Mouse (Mus musculus) Muller cell, postnatal 12 days (primary cell): ENCODE measurements around the gene Nudt8.
"Not testable (repeated sequence)": the region's sequence is repeated elsewhere in the genome, so short reads cannot be mapped to it uniquely, and the experiment has no call there.

ENCODE experiments used
- DNase-seq: peaks from one replicate; pipeline ENCODE4 v3.0.0-alpha.2; 2015; ENCODE audit errors: inconsistent ontology term

The Nudt8 gene

DNA sequence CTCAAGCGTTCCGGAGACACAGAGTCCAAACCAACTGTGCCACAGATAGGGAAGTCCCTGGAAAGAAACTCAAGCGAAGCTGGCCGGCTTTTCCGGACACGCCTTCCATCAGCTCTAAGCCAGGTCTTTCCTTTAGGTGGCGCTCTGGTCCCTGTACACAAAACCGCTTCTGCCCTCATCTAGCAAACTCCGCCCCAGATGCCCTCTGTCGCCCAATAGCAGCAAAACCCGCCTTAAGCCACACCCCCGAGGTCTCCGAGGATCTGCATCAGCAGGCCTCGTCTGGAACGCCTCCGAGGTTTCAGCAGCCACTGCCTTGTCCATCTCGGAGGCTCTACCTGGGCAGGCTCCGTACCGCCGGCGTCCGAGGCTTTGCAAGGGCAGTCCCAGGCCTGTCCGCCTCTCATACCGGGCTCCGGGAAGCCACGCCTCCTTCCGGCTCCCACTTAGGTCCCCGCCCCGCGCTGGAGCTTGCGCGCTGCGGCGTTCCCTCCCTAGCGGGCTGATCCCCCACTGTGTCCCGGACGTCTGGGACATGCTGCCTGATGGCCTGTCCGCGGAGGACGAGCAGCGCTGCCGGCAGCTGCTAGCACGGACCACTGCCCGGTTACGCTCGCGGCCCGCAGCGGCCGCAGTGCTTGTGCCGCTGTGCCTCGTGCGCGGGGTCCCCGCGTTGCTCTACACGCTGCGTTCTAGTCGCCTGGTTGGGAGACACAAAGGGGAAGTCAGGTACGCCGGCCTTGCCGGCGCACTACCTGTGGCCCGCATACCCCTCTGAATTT is at the start of gene Nudt8, which contains the start of gene Gm49405:
Gene Nudt8, plus strand, starts transcription at position 462 of the 782 bp plus-strand sequence.
Gene Gm49405, plus strand, starts transcription at position 508 of the 782 bp plus-strand sequence.
- DNase-seq: peak; percentile 97

DNA sequence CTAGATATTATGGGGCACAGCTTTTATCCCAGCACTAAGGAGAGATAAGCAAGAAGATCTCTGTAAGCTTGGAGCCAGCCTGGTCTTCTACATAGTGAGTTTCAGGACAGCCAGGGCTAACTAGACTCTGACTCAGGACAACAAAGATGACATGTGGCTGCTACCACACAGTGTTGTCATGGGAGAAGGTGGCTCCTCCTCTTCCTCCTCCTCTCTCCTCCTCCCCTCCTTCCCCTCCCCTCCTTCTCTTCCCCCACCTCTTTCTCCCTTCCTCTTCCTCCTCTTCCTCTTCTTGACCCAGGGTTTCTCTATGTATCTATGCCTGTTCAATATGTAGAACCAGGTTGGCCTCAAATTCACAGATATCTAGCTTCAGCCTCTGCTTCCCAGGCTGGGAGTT is 48.9 kb upstream of the Nudt8 start:
- DNase-seq: no peak

DNA sequence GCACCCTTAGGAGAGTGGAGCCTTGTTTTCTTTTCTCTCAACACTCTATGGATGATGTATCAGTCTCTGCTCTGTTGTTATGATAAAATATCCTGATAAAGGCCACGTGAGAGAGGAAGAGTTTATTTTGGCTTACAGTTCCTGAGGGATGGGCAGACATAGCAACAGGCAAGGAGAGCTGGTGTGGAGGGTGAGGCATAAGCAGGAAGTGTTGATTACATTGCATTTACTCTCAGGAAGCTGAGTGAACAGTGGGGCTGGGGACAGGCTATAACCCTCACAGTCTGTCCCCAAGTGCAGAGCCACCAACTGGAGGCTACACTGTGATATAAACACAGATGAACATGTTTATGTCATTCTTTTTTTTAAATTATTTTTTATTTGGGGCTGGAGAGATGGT is 48.3 kb upstream of the Nudt8 start:
- no peak for DNase-seq

DNA sequence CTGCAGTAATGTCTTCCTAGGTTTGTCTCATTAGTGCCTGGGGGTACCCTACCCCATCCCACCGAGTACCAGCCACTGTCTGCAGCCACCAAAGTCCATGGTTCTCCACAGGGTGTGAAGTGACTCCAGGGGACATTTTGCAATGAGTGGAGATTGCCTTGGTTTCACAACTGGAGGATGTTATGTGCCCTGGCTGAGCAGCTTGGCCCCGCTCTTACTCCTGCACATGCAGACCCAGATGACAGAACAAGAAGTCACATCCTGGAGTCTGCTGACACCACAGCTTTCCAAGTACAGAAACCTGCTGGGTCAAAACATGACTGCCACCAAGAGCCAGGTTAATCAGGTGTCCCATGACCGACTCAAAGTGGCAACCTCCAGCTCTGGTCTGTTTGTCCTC is 45.3 kb upstream of the Nudt8 start:
- no peak for DNase-seq

DNA sequence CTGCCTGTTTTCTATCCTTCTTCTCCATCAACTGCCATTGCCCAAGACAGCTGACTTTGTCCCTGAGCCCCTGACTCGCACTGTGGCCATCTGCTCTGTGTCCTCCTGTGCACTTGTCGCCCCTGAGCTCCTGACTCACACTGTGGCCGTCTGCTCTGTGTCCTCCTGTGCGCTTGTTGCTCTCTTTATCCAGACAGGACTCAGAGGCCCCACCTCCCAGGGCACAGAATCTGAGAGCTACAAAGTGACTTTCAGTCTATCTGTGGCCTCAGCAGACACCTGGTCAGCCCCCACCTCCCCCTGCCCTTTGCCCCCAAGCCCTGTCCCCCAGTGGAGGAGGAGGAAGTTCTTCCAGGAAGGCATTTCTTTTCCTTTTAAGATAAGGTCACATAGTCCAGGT is 44.6 kb upstream of the Nudt8 start:
- no peak for DNase-seq

DNA sequence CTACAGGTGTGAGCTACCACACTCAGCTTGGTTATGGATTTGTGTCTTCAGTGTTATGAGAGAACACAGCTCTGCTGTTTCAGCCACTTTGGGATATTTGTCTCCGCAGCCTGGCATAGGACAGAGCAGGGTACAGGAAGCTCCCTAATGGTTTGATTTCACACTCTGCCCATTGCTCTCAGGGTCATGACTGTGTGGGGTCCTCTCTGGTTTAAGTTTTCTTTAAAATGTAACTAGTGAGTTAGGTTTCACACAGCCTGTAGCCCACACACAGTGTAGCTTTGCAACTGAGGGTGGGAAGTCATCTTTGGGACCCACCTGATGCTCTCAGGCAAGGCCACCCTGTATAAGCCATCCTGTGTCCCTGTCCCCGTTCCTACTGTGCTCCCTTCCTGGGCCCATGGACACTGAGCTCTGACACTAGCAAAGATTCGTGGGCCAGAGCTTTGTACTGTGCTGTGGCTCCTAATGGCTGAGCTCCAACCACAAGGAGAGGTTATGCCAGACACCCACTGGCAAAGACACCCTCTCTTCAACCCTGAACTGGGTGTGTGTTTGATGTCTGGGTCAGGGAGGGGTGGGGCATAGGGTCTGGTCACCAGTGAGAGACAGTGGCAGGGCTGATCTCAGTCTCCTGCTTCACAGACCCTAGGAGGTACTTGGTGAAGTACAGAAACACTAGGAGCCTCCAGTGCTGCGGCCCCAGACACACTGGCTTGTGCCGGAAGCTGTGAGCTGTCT is 42.9 kb upstream of the Nudt8 start:
- DNase-seq: not testable (repeated sequence)

DNA sequence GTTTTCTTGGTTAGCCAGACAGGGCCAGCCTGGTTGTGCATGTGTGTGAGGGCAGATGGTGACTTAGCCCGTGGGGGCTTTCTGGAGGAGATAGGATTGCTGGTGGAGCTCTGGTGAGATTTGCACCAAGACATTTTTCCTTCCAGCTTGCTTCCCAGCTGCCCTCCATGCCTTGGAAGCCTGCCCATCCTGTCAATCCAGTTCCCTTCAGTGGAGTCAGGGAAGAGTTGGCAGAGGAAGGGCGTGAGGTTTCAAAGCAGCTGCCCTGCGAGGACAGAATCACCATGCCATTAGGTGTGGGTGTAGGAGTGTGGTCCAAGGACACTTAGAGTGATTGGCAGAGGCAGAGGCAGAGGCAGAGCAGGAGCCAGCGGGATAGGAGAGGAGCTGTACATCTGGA is 41.9 kb upstream of the Nudt8 start, which contains the start of gene Aldh3b3:
Gene Aldh3b3, plus strand, starts transcription at position 176 of the 400 bp plus-strand sequence.
- no peak for DNase-seq

DNA sequence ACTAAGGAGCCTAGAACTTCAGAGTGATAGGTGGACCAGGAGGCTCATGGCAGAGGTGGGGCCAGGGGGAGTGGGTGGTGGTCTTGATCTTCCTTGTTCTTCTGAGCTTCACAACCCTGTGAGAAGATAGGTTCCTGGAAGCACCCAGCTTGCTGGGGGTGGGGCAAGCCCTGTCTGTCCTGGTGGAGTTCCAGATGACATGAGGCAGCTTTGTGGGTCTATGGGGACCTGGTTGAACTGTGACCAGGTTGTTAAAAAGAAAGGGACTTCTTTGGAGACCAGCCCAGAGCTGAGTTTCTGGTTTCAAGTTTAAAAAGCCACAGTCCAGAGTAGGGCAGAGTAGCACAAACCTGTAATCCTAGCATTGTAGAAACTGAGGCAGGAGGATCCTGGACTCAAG is 41.4 kb upstream of the Nudt8 start:
- no peak for DNase-seq

DNA sequence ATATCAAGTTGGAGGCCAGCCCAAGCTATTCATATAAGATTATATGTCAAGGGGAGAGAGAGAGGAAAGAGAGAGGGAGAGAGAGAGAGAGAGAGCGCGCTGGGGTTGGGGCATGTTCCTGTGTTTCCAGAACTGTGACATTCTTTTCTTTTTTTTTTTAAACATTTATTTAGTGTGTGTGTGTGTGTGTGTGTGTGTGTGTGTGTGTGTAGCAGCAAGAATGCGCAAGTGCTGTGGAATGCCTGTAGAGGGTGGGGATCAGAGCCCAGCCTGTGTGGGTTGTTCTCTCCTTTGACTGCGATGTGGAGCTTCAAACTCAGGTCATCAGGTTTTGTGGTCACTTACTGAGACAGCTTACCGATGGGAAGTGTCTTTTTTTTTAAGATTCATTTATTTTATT is 40.2 kb upstream of the Nudt8 start:
- no peak for DNase-seq

DNA sequence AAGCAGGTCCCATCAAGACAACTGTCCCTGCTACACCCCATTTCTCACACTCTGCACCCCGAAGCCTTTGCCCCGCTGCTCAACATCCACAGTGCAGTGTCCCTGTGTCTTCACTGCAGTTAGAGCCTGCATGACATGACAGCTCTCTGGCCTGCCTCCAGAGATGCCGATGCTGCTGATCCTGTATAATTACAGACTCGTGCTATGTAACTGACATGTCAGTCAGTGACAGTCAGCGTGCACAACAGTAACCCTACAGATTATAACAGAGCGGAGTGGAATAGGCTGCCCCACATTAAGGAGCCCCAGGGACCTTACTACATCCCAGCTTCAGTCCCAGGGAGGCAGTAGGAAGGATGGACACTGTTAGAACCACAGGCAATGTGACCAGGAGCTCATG is 38.6 kb upstream of the Nudt8 start:
- DNase-seq: not testable (repeated sequence)

DNA sequence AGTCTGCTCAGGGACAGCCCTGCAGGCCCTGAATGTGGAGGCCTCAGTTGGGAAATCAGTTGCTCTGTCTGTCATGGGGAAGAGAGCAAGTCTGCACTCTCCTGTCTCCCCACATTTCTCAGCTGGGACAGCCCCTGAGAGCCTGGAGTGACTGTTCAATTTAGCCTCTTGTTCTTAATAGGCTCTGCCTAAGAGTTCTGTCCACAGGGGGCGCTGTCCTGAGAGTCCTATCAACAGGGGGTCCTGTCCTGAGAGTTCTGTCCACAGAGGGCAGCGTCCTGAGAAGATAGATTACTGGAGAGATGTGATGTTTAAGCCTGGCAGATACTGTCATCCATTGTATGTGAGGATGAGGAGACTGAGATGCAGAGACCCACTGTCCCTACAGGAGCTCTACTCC is 37.9 kb upstream of the Nudt8 start:
- no peak for DNase-seq

DNA sequence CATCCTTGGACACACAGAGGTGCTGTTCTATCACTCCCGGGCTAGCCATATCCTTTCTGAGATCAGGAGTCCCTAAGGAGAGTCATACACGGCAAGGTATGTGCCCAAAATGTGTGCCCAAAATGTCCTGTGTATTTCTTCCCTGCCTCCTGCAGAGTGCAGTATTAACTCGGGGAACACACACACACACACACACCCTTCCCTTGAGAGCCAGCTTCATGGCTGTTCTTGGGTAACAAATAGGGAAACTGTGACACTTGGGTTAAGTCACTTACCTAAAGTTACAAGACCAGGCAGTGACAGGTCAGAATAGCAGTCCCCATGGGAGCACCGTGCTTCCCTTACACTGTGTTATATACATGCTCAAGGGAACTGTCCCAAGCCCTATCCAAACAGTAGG is 36.4 kb upstream of the Nudt8 start:
- no peak for DNase-seq

DNA sequence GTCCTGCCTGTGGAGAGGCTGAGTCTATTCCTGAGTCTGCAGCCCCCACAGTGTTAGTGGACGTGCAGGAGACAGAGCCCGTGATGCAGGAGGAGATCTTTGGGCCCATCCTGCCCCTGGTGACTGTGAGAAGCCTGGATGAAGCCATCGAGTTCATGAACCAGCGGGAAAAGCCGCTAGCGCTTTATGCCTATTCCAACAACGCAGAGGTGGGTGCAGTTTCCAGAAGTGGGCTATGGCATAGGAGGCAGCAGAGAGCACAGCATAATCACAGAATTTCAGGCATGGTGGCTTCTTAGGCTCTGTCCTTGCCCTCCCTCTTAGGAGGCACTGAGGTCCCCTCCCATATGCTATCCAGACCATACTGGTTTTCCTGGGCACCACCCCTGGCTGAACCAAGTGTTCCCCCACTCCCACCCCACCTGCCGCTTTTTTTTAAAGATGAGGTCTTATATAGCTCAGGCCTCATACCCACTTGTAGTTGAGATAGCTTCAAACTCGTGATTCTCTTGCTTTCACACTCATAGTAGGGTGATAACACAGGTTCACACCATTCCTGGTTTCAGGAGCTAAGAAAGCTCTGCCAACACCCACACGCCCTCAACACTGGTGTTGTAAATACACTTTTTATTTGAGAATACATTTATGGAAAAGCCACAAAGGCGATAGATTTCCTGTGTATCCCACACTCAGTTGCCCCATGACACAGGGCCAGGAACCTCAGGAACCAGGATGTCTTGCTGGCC is 33.9 kb upstream of the Nudt8 start:
- no peak for DNase-seq

DNA sequence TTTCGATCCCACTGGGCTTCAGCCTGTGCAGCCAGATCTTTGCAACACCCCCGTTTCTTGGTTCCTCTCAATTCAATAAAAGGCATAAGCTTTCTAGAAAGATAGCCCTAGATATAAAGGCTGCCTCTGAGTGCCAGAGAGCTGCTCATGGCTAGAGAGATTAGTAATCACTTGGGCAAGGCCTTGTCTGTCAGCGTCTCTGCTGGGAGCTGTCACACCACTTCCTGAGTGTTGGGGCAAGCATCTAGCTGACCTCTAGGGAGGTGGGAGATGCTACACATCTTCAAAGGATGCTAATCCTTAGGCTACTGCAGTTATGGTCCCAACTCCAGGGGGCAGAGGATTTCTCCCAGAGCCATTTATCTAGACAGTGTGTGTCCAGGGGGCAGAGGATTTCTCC is 33.1 kb upstream of the Nudt8 start:
- DNase-seq: no peak

DNA sequence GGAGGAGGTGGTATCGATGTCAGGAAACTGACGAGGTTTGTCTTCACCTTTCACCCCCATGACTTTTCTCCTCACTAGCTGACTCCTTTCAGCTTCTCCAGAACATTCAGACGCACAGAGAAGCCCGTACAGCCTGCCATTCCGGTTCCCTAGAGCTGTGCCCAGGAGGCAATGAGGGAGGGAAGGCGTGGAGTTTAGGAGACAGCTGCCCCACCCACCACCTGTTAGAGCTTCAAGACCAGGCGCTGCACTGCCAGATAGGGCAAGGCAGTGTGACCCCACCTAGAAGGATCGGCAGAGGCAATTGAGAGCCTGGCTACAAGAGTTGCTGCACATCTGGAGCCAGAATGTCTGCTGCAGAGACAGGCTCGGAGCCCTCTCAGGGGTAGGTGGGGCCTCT is 28.2 kb upstream of the Nudt8 start, which contains the start of gene Aldh3b2:
Gene Aldh3b2, plus strand, starts transcription at position 100 of the 400 bp plus-strand sequence.
- DNase-seq: no peak

DNA sequence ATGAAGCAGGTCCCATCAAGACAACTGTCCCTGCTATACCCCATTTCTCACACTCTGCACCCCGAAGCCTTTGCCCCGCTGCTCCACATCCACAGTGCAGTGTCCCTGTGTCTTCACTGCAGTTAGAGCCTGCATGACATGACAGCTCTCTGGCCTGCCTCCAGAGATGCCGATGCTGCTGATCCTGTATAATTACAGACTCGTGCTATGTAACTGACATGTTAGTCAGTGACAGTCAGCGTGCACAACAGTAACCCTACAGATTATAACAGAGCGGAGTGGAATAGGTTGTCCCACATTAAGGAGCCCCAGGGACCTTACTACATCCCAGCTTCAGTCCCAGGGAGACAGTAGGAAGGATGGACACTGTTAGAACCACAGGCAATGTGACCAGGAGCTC is 25.8 kb upstream of the Nudt8 start:
- not testable (repeated sequence) for DNase-seq

DNA sequence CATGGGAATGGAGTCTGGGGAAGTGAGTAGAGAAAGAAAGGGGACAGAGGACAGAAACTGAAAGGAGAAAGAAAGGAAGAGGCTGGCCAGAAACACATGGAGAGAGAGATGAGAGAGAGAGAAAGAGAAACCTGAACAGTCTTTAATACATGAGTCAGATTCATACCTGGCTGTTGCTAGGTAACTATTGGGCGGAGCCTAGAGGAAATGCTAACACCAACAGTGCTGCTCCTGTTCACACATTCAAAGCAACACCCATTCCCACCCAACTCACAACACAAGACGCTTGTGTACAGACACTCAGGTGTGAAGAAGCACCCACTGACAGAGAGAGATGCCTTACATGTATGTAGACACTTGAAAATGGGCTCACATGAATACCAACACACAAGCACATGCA is 24.5 kb upstream of the Nudt8 start:
- DNase-seq: no peak

DNA sequence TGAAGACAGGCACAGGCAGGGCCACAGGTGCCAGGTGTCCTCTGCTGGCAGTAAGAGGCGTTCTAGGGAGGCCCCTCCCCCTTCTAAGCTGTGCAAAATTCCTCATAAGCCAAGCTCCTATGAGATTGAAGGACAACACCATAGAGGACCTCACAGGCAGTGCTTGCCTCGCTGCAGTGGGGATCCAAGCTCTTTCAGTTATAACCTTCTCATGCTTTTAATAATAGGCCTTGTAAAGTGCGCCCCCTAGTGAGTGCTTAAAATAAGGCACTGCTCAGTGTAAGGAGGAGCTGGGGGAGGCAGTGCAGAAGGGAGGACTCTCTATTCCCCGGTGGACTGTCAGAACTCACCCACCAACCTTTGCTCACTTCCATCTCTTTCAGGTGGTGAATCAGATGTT is 20.1 kb upstream of the Nudt8 start:
- DNase-seq: peak; percentile 59

DNA sequence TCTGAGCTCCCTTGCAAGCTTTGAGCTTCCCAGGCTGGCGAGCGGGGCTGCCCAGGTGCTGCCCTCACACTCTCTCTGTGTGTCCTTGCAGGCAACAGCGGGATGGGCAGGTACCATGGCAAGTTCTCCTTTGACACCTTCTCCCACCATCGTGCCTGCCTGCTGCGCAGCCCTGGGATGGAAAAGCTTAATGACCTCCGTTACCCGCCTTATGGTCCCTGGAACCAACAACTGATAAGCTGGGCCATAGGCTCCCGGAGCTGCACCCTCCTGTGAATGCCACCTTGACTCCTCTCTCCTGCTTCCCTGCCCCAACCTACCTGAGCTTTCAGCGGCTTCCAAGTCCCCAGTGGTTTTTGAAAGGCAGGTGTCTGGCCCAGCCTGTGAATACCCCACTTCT is 19.5 kb upstream of the Nudt8 start:
- DNase-seq: no peak

DNA sequence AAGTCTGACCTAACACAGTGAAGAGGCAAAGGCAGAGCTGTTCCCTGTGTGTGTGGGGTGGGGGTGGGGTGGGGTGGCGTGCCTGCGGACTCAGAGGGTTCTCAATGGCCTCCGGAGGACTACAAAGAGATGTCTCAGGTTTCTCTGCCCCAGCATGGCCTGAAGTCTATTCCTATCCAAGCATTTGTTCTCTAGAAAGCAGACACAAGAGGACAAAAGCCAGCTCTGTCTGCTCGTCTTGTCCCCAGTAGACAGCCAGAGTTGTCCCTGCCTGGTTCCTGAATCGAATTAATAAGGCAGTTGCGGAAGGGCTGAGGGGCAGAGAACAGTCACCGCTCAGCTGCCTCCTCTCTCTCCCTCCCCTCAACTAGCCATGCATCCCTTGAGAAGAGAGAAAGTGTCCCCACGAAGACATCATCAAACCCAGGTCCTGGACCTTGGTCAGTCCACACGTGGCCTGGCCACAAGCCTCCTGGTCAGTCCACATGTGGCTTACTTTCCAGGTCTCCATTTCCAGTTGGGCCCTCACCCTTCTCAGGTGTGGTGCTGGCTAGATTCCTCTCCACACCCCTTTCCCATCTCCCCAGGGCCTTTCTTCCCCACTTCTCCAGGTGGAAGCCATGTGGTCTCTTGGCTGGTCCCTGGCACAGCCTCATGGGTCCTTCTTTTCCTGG is 16.7 kb upstream of the Nudt8 start:
- DNase-seq: no peak

DNA sequence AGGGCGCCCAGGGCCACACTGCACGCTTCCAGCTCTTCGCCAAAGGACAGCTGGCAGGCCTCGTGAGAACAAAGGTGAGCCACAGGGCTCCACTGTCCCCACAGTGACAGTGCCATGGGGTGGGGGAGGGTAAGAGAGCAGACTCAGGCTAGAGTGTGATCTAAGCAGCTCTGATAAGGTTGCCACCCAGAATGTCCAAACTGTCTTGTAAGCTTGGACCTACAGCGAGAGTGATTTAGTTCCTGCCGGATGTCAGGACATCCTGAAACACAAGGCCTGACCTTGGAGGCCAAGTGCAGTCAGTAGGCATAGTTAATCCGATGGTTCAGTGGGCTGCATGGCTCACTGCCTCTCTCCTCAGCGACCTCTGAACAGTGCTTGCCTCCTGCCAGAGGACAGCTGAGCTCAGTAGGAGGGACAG is 15.1 kb upstream of the Nudt8 start:
- no peak for DNase-seq

DNA sequence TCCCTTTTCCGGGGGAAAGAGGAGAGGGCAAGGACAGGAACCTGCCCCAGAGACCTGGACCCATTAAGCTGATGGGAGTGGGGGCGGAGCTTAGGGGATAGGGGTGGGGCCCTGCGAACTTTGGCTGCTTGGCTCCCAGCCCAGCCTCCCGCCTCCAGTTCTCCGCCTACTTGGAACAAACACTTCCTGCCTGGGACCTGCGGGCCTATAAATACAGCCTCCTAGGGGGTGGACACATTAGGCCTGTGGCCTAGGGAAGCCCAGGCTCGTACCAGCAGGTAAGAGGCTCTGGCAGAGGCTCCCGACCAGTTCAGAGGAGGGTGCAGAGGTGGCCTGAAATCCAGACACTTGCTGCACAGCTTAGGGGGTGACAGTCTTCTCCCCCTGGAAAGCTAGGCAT is 14.0 kb upstream of the Nudt8 start, which contains the start of gene Acy3:
Gene Acy3, plus strand, starts transcription at position 237 of the 400 bp plus-strand sequence.
- peak; percentile 67 for DNase-seq
